Mouse (Mus musculus) liver, embryonic 14.5 days (tissue): ENCODE data around the gene Bsx. TPM values are rescaled to one million over a fixed set of nuclear protein-coding genes. Genes with fewer than 3 reads are reported as not detected.

Experiments
- ATAC-seq: fragments of 200-750 bp; cut with Nextera tagmentation; 2 replicates; pipeline ENCODE4 v1.8.0; 2017; ENCODE audit warnings: moderate number of reproducible peaks, mild to moderate bottlenecking, moderate library complexity; ENCODE audit not compliant: insufficient read depth
- DNase-seq, 3 experiments: peaks; one replicate each; pipeline ENCODE4 v3.0.0-alpha.2; 2012 to 2013; ENCODE audit warnings: low read depth in 3 of 3, low spot score in 3 of 3
- H3K27ac ChIP-seq: fragments of 300-500 bp; sonication (generic); 2 replicates; pipeline ENCODE4 v1.5.1; 2014; ENCODE audit warnings: moderate library complexity, mild to moderate bottlenecking, control low read depth, inconsistent platforms
- H3K27me3 ChIP-seq: fragments of 300-500 bp; sonication (generic); 2 replicates; pipeline ENCODE4 v1.6.1; 2014; ENCODE audit warnings: mild to moderate bottlenecking, low read length, moderate library complexity; ENCODE audit not compliant: control insufficient read depth, insufficient read depth
- H3K36me3 ChIP-seq: fragments of 300-500 bp; sonication (generic); replicated peaks from 2 replicates; pipeline ENCODE4 v1.6.1; 2014; ENCODE audit warnings: low read depth; ENCODE audit not compliant: control insufficient read depth, insufficient read depth
- H3K4me1 ChIP-seq, 2 experiments: fragments of 200-500 bp in 1 of 2; fragments of 300-500 bp in 1 of 2; sonication (generic) in 1 of 2; replicated peaks; 2 replicates each; pipeline ENCODE4 v1.6.1; 2012 to 2014; ENCODE audit warnings: antibody characterized with exemption in 1 of 2, inconsistent platforms in 1 of 2, low read length in 1 of 2; ENCODE audit not compliant: control insufficient read depth in 2 of 2, insufficient read depth in 2 of 2
- H3K4me2 ChIP-seq: fragments of 300-500 bp; sonication (generic); 2 replicates; pipeline ENCODE4 v1.6.1; 2014; ENCODE audit warnings: low read depth, mild to moderate bottlenecking, control low read depth, moderate library complexity
- H3K4me3 ChIP-seq, 2 experiments: fragments of 200-500 bp in 1 of 2; fragments of 300-500 bp in 1 of 2; sonication (generic) in 1 of 2; 2 replicates each; pipeline ENCODE4 v1.5.1; 2012 to 2014; ENCODE audit warnings: low read depth in 2 of 2, low read length in 2 of 2, mild to moderate bottlenecking in 2 of 2, control low read depth in 1 of 2, inconsistent platforms in 1 of 2, moderate library complexity in 1 of 2; ENCODE audit not compliant: insufficient read depth in 1 of 2
- H3K9ac ChIP-seq: fragments of 300-500 bp; sonication (generic); replicated peaks from 2 replicates; pipeline ENCODE4 v1.6.1; 2014; ENCODE audit warnings: mild to moderate bottlenecking, control low read depth, moderate library complexity
- H3K9me3 ChIP-seq: fragments of 300-500 bp; sonication (generic); 2 replicates; pipeline ENCODE4 v1.6.1; 2016; ENCODE audit warnings: low read length, mixed read lengths; ENCODE audit not compliant: control insufficient read depth
- CTCF ChIP-seq: IDR thresholded peaks from 2 replicates; pipeline ENCODE4 v1.5.1; 2016; ENCODE audit warnings: antibody characterized with exemption, low read depth, control low read depth
- EP300 ChIP-seq: IDR thresholded peaks from 2 replicates; pipeline ENCODE4 v1.6.1; 2016; ENCODE audit warnings: antibody characterized with exemption, low read depth
- WGBS: fragments of 180-500 bp; shearing (Covaris S2); extraction: QIAGEN DNeasy Blood & Tissue Kit; methylation state at CpG from one replicate; pipeline ENCODE4 v1.1.7; 2014; ENCODE audit not compliant: insufficient replicate concordance; 5-methylcytosine and 5-hydroxymethylcytosine counted together
- polyA plus RNA-seq, 2 experiments: library from polyadenylated mRNA; depleted of rRNA in 1 of 2; stranded (reverse) in 1 of 2; unstranded in 1 of 2; fragments of >200 nt; fragmentation: Nextera tagmentation in 1 of 2; extraction: Ambion mirVana in 1 of 2; gene quantifications; 2 replicates each; pipeline versions ENCODE4 v1.2.1 to v1.2.3; 2012 to 2014

Bsx gene
- polyA plus RNA-seq, 2 experiments: 0.01 TPM; not detected in 1

DNA sequence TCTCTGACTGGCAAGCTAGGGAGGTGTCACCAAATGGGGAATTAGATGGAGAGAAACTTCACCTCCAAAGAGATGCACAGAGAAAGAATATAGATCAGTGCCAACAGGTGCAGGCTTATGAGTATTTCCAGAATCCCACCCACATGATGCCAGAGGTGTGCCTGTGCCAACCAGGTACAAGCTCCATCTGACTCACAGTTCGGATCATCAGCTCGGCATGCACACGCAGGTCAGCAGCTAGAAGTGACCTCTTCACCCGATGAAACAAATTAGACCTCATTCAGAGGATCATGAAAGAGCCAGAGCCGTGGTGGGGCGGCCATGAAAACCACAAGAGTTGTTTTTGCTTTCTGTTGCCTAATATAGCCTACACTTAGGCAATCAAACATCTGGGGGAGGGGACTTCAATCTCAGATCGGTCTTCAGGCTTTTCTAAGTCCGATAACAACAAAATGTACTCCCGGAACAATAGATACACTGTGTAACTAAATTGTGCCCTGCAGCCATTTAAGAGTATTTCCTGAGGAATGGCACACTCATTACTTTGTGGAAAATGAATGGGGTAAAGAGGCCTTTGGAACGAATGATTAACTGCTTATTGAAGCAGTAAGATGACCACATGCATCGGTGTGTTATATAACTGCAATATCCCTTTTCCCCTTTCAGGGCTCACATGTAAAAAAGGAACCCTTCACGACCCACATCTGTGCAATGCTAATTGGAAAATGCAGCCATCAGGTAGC lies 44.1 kb downstream of the Bsx start:
- H3K27ac ChIP-seq: no peak overlapping the region
- no peak for ATAC-seq
- TF ChIP-seq EP300 (no peak), CTCF (no peak)
- no peak overlapping the region for H3K4me3 ChIP-seq
- no peak for DNase-seq
- no peaks in the 10 kb centered on the region for H3K4me1 ChIP-seq
- H3K9ac ChIP-seq: no peak overlapping the region
- H3K4me2 ChIP-seq: no peak overlapping the region
- no peaks in the 10 kb centered on the region for H3K27me3 ChIP-seq
- H3K9me3 ChIP-seq: no peaks in the 10 kb centered on the region
- H3K36me3 ChIP-seq: no peaks in the 10 kb centered on the region
- WGBS: 49% methylated on average over 12 of the region's 12 CpGs

DNA sequence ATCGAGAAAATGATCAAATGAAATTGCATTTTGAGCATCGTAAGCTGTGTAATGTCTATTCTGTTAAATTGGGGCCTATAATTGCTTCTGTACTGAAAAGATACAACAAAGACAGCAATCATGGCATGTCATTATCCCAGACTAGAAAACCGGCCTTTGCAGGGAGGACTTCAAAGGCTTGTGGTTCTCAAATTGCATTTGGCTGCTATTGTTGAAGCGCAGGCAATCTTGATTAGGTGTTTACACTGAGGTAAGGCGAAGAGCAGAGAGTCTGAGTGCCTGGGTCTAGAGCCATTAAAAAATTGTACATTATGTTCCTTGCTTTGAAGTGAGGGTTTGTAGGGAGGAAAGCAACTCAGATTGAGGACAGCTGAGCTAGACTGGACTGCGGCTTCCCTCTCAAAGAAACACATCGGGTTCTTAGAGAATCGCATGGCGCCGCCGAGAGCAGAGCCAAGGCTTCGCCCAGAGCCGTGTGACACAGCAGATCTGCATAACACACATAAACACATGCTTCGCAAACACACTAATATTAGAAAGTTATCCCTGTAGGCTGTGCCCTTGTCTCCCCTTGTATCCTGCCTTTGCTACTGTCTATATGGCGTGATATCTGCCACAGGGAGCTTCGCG lies 53.5 kb downstream of the Bsx start:
- DNase-seq: no peak
- Histone ChIP-seq H3K27ac (no peak overlapping the region), H3K4me3 (no peak overlapping the region), H3K9me3 (no peaks in the 10 kb centered on the region), H3K36me3 (no peaks in the 10 kb centered on the region), H3K4me1 (no peaks in the 10 kb centered on the region), H3K27me3 (no peaks in the 10 kb centered on the region), H3K9ac (no peak overlapping the region), H3K4me2 (no peak overlapping the region)
- no peak for ATAC-seq
- WGBS: 71% methylated on average over 17 of the region's 17 CpGs
- TF ChIP-seq CTCF (no peak), EP300 (no peak)

Other genes with a start within 250 kb of the Bsx start
- not detected in 2 replicates for gene Gm21915, start 203.5 kb upstream of the Bsx start, polyA plus RNA-seq (2012; rRNA removed)
- gene Gm21915, start 203.5 kb upstream of the Bsx start, polyA plus RNA-seq (2014; fragmentation: Nextera tagmentation; extraction: Ambion mirVana): not detected in 2 replicates
- 0.39 and 0.59 TPM in 2 replicates for gene Clmp, start 188.2 kb upstream of the Bsx start, polyA plus RNA-seq (2012; rRNA removed)
- 0.55 and 0.80 TPM in 2 replicates for gene Clmp, start 188.2 kb upstream of the Bsx start, polyA plus RNA-seq (2014; fragmentation: Nextera tagmentation; extraction: Ambion mirVana)
- gene Hspa8, start 73.1 kb upstream of the Bsx start, polyA plus RNA-seq (2012; rRNA removed): 1,333 and 1,529 TPM in 2 replicates
- 1,148 and 1,204 TPM in 2 replicates for gene Hspa8, start 73.1 kb upstream of the Bsx start, polyA plus RNA-seq (2014; fragmentation: Nextera tagmentation; extraction: Ambion mirVana)
- 0.01 and 0.04 TPM in 2 replicates for gene Jhy, start 90.0 kb downstream of the Bsx start, polyA plus RNA-seq (2012; rRNA removed)
- 0.08 TPM in 1 of 2 replicates, not detected in the other for gene Jhy, start 90.0 kb downstream of the Bsx start, polyA plus RNA-seq (2014; fragmentation: Nextera tagmentation; extraction: Ambion mirVana)
- gene Crtam, start 130.5 kb downstream of the Bsx start, polyA plus RNA-seq (2012; rRNA removed): 0.04 and 0.06 TPM in 2 replicates
- not detected in 2 replicates for gene Crtam, start 130.5 kb downstream of the Bsx start, polyA plus RNA-seq (2014; fragmentation: Nextera tagmentation; extraction: Ambion mirVana)